Mouse (Mus musculus) stomach, embryonic 16.5 days (tissue): Measurements from ENCODE around the gene Oscp1. TPM values are rescaled to one million over a fixed set of nuclear protein-coding genes. Genes with fewer than 3 reads are reported as not detected.
A peak's percentile ranks its signal among the peaks of the same experiment; 100 is the strongest.
"Not testable (repeated sequence)": the region's sequence is repeated elsewhere in the genome, so short reads cannot be mapped to it uniquely, and the experiment has no call there.

Source experiments
- ATAC-seq: fragments of 200-750 bp; cut with Nextera tagmentation; 2 replicates; pipeline ENCODE4 v1.8.0; 2017; ENCODE audit warnings: moderate number of reproducible peaks, moderate TSS enrichment; ENCODE audit not compliant: insufficient read depth, low FRiP score
- H3K27ac ChIP-seq: fragments of 300-500 bp; sonication (generic); 2 replicates; pipeline ENCODE4 v1.5.1; 2014; ENCODE audit warnings: low read length
- H3K27me3 ChIP-seq: fragments of 300-500 bp; sonication (generic); 2 replicates; pipeline ENCODE4 v1.6.1; 2014; ENCODE audit warnings: low read length, control low read depth, mixed read lengths; ENCODE audit not compliant: control insufficient read depth, insufficient read depth
- H3K36me3 ChIP-seq: fragments of 300-500 bp; sonication (generic); 2 replicates; pipeline ENCODE4 v1.6.1; 2014; ENCODE audit warnings: low read length; ENCODE audit not compliant: control insufficient read depth, insufficient read depth
- H3K4me1 ChIP-seq: fragments of 300-500 bp; sonication (generic); 2 replicates; pipeline ENCODE4 v1.6.1; 2014; ENCODE audit warnings: low read length, control low read depth, mixed read lengths; ENCODE audit not compliant: control insufficient read depth, insufficient read depth
- H3K4me2 ChIP-seq: fragments of 300-500 bp; sonication (generic); 2 replicates; pipeline ENCODE4 v1.6.1; 2014; ENCODE audit warnings: low read depth, low read length, mixed read lengths
- H3K4me3 ChIP-seq: fragments of 300-500 bp; sonication (generic); replicated peaks from 2 replicates; pipeline ENCODE4 v1.5.1; 2014; ENCODE audit warnings: mild to moderate bottlenecking, low read length
- H3K9ac ChIP-seq: fragments of 300-500 bp; sonication (generic); 2 replicates; pipeline ENCODE4 v1.6.1; 2014; ENCODE audit warnings: low read length
- H3K9me3 ChIP-seq: fragments of 300-500 bp; sonication (generic); replicated peaks from 2 replicates; pipeline ENCODE4 v1.6.1; 2016; ENCODE audit warnings: low read length, control low read depth; ENCODE audit not compliant: control insufficient read depth
- WGBS: fragments of 180-500 bp; shearing (Covaris S2); extraction: QIAGEN DNeasy Blood & Tissue Kit; methylation state at CpG from one replicate; pipeline ENCODE4 v1.1.7; 2014; 5-methylcytosine and 5-hydroxymethylcytosine counted together
- polyA plus RNA-seq: library from polyadenylated mRNA; unstranded; fragments of >200 nt; fragmentation: Nextera tagmentation; extraction: Ambion mirVana; gene quantifications from 2 replicates; pipeline ENCODE4 v1.2.1, GENCODE M21; 2015

Gene Oscp1
- polyA plus RNA-seq, 1 experiment from 2014 or later: 12.5 TPM

DNA sequence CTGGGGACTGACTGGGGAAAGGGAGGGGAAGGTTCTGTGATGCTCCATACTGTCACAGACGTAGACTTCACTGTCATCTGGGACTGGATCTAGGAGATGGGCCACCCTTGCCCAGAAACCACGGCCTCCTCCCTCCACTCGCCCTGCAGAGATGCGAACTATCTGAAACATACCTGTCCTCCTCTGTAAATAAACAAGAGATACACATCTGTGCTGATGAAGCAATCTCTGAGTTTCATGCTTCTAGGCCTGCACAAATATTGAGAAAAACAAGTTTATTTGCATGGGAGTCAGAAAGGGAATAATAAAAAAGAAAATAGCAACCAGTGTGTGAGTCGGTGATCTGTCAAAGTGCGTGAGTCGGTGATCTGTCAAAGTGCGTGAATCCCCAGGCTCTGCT is 33.5 kb downstream of the Oscp1 start:
- no peak overlapping the region for H3K27ac ChIP-seq
- ATAC-seq: no peak
- no peak overlapping the region for H3K4me3 ChIP-seq
- H3K27me3 ChIP-seq: no peaks in the 10 kb centered on the region
- no peaks in the 10 kb centered on the region for H3K36me3 ChIP-seq
- WGBS: 75% methylated on average over 8 of the region's 8 CpGs
- no peaks in the 10 kb centered on the region; the same call in 1 of the 2 replicates for H3K4me1 ChIP-seq
- H3K9ac ChIP-seq: no peak overlapping the region
- no peaks in the 10 kb centered on the region for H3K9me3 ChIP-seq
- H3K4me2 ChIP-seq: no peak overlapping the region

GRCm38 (mm10) chr4:126095622-126096430 is 37.5 kb downstream of the Oscp1 start:
- not testable (repeated sequence) for H3K27ac ChIP-seq, H3K9me3 ChIP-seq, H3K4me2 ChIP-seq, H3K9ac ChIP-seq, ATAC-seq, H3K27me3 ChIP-seq, H3K36me3 ChIP-seq
- peaks cover 13% of the 10 kb centered on the region for H3K4me1 ChIP-seq
- H3K4me3 ChIP-seq: peak overlapping the region; percentile 69
- 57% methylated on average over 14 of the region's 14 CpGs for WGBS

GRCm38 (mm10) chr4:126096464-126097111 is 38.2 kb downstream of the Oscp1 start, which contains the start of gene Lsm10:
Gene Lsm10 (plus strand): TSS chr4:126096623.
- ATAC-seq: peak; percentile 99
- Histone ChIP-seq H3K27ac (peak within 1 kb of the TSS; percentile 64), H3K9me3 (no peaks in the 10 kb centered on the region), H3K36me3 (peaks cover 5% of the 10 kb centered on the region; the same call in 1 of the 2 replicates), H3K27me3 (no peaks in the 10 kb centered on the region), H3K4me3 (peak within 1 kb of the TSS; percentile 69), H3K4me1 (peaks cover 13% of the 10 kb centered on the region), H3K9ac (peak within 1 kb of the TSS; percentile 84), H3K4me2 (peak within 1 kb of the TSS; percentile 76)
- WGBS: 2% methylated on average over 37 of the region's 37 CpGs

GRCm38 (mm10) chr4:126097711-126098253 is 39.4 kb downstream of the Oscp1 start:
- Histone ChIP-seq H3K4me2 (no peak overlapping the region), H3K9me3 (no peaks in the 10 kb centered on the region), H3K27ac (no peak overlapping the region), H3K9ac (no peak overlapping the region), H3K4me3 (no peak overlapping the region), H3K4me1 (peaks cover 21% of the 10 kb centered on the region), H3K27me3 (no peaks in the 10 kb centered on the region), H3K36me3 (peaks cover 5% of the 10 kb centered on the region; the same call in 1 of the 2 replicates)
- 90% methylated on average over 20 of the region's 20 CpGs for WGBS
- ATAC-seq: no peak

GRCm38 (mm10) chr4:126099365-126099764 is 41.0 kb downstream of the Oscp1 start:
- Histone ChIP-seq H3K36me3 (peaks cover 5% of the 10 kb centered on the region; the same call in 1 of the 2 replicates), H3K4me1 (peaks cover 25% of the 10 kb centered on the region), H3K9me3 (no peaks in the 10 kb centered on the region), H3K4me3 (no peak overlapping the region), H3K27me3 (no peaks in the 10 kb centered on the region), H3K4me2 (no peak overlapping the region), H3K27ac (peak overlapping the region; percentile 49; the same call in 1 of the 2 replicates), H3K9ac (no peak overlapping the region)
- ATAC-seq: no peak
- 85% methylated on average over 3 of the region's 3 CpGs for WGBS

DNA sequence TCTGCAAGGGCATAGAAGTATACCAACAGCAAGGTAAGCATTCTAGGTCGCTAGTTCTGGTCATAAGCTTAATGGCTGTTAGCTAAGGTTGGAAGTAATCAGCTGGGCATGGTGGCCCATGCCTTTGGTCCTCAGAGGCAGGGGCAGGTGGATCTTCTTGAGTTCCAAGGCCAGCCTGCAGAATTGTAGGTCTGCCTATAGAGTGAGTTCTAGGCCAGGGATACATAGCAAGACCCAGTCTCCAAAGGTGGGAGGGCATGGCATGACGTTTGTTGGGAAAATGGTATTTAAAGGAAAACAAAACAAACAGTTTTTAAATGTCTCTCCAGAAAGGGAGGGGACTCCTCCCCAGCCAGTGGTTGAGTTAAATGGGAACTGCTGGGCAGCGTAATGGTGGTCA is 42.4 kb downstream of the Oscp1 start:
- no peaks in the 10 kb centered on the region for H3K27me3 ChIP-seq
- peaks cover 5% of the 10 kb centered on the region; the same call in 1 of the 2 replicates for H3K36me3 ChIP-seq
- no peak for ATAC-seq
- H3K27ac ChIP-seq: no peak overlapping the region
- H3K4me2 ChIP-seq: no peak overlapping the region
- peaks cover 39% of the 10 kb centered on the region for H3K4me1 ChIP-seq
- 83% methylated on average over 3 of the region's 3 CpGs for WGBS
- H3K4me3 ChIP-seq: no peak overlapping the region
- no peak overlapping the region for H3K9ac ChIP-seq
- H3K9me3 ChIP-seq: no peaks in the 10 kb centered on the region

GRCm38 (mm10) chr4:126102061-126102841 is 43.9 kb downstream of the Oscp1 start:
- Histone ChIP-seq H3K36me3 (peaks cover 5% of the 10 kb centered on the region; the same call in 1 of the 2 replicates), H3K9ac (peak overlapping the region; percentile 63), H3K27ac (peak overlapping the region; percentile 96), H3K4me3 (peak overlapping the region; percentile 82; the same call in 1 of the 2 replicates), H3K27me3 (no peaks in the 10 kb centered on the region), H3K9me3 (no peaks in the 10 kb centered on the region), H3K4me1 (peaks cover 40% of the 10 kb centered on the region), H3K4me2 (peak overlapping the region; percentile 88)
- ATAC-seq: no peak
- WGBS: 38% methylated on average over 7 of the region's 7 CpGs

DNA sequence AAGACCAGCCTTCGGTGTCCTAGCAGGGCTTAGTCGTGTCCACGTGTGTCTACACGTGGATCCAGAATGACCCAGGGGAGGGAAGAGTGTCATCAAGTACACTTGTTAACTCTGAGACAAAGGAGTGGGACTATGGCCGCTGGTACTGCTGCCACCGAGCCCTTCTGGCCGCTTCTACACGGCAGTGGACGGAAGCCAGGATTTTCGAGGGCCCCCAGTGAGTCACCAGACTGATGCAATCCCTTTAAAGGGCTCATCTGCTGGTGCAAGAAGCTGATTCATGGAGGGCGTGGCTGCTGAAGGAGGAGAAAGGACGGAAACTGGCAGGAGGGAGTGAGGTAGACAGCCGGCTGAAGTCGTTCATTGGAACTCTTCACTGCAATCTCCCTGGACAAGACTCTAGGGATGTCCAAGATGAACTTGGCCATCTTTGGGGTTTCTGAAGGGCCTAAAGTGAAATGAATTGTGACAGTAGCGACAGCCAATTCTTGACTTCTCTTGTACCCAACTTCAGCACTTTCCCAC is 44.8 kb downstream of the Oscp1 start:
- Histone ChIP-seq H3K4me1 (peaks cover 43% of the 10 kb centered on the region), H3K27me3 (no peaks in the 10 kb centered on the region), H3K4me2 (peak overlapping the region; percentile 88), H3K27ac (peak overlapping the region; percentile 96), H3K36me3 (peaks cover 4% of the 10 kb centered on the region; the same call in 1 of the 2 replicates), H3K9ac (peak overlapping the region; percentile 63), H3K9me3 (no peaks in the 10 kb centered on the region), H3K4me3 (peak overlapping the region; percentile 82)
- ATAC-seq: peak; percentile 83
- WGBS: 2% methylated on average over 15 of the region's 15 CpGs
